ENCODE assay signal across 21 mouse cellular contexts in genomic region chr11:116504516-116504915, GRCm38 (mm10). TPM values are rescaled to one million over a fixed set of nuclear protein-coding genes. Genes with fewer than 3 reads are reported as not detected.
DNase-seq lines count a peak whose midpoint lies in the region; TF ChIP-seq lines count a peak whose summit lies in the region.
"Had no signal": no experiment of that assay in that cellular context is flagged by ENCODE, and none has a peak within 500 bp of the region (broad histone marks: within the 10 kb centered on the region; RNA-seq: fewer than 3 reads in every experiment).

No protein-coding gene starts in this region.

- WGBS in heart, adult 2 months, result 54% methylated on average over 17 of the region's 17 CpGs

- TF ChIP-seq CTCF in heart, adult 2 months (IDR thresholded peaks at IDR 0.05), result no peak
- TF ChIP-seq CTCF in ES-Bruce4 (IDR thresholded peaks at IDR 0.05; ENCODE audit: low read depth, low read length), result no peak

- H3K9ac ChIP-seq in heart, adult 2 months (ENCODE audit: low read depth, low read length), result no peak overlapping the region
- peak overlapping the region; percentile 6; the same call in 1 of the 2 replicates for H3K9ac ChIP-seq in ES-Bruce4 (ENCODE audit: low read depth, poor library complexity, severe bottlenecking)
- H3K9ac ChIP-seq: embryonic facial prominence, embryonic 12.5 days; limb, embryonic 12.5 days; lung, embryonic 15.5 days had no signal

- no peak overlapping the region for H3K27ac ChIP-seq in heart, adult 2 months
- H3K27ac ChIP-seq in ES-Bruce4 (ENCODE audit: insufficient read depth, low read length), result no peak overlapping the region
- H3K27ac ChIP-seq: embryonic facial prominence, embryonic 12.5 days; limb, embryonic 12.5 days; lung, embryonic 15.5 days had no signal

- H3K4me3 ChIP-seq in heart, adult 2 months, result no peak overlapping the region
- H3K4me3 ChIP-seq in ES-Bruce4 (ENCODE audit: low read depth, low read length), result peak overlapping the region; percentile 46
- H3K4me3 ChIP-seq: embryonic facial prominence, embryonic 12.5 days; limb, embryonic 12.5 days; lung, embryonic 15.5 days had no signal

- H3K9me3 ChIP-seq in ES-Bruce4 (replicated peaks; ENCODE audit: control insufficient read depth, insufficient read depth, low read length, poor library complexity, severe bottlenecking), result no peaks in the 10 kb centered on the region
- H3K9me3 ChIP-seq: embryonic facial prominence, embryonic 12.5 days; limb, embryonic 12.5 days; lung, embryonic 15.5 days had no signal

- DNase-seq in heart, adult 2 months, result peak; percentile 30 to 48
- no peak for DNase-seq in heart, adult 8-10 months (ENCODE audit: low spot score)
- peak; percentile 61 for DNase-seq in ZHBTc4 (ENCODE audit: low read depth, low spot score)
- DNase-seq in lung, postnatal 10 days, result peak; percentile 31
- no peak for DNase-seq in right cerebral cortex, postnatal 25 days
- no peak for DNase-seq in ovary, postnatal 14 days (ENCODE audit: low spot score)
- DNase-seq: adrenal gland, postnatal 14 days; B cell, adult 2 months; cerebellum, adult 11-12 months; gastrocnemius, postnatal 10 days; kidney, adult 9 months; kidney, postnatal 36 days; layer of hippocampus, adult 9-11 months; thymus, postnatal 4 days had no signal

- no peaks in the 10 kb centered on the region for H3K27me3 ChIP-seq in heart, adult 2 months (ENCODE audit: control insufficient read depth, insufficient read depth, low read length)
- no peaks in the 10 kb centered on the region for H3K27me3 ChIP-seq in ES-Bruce4 (ENCODE audit: control insufficient read depth, insufficient read depth, low read length, poor library complexity, severe bottlenecking)
- H3K27me3 ChIP-seq: embryonic facial prominence, embryonic 12.5 days; limb, embryonic 12.5 days; lung, embryonic 15.5 days had no signal

- TF ChIP-seq EP300 in heart, adult 2 months (IDR thresholded peaks at IDR 0.05; ENCODE audit: insufficient read depth, low read depth, low read length), result peak; percentile 62; the same call in 1 of the 2 replicates
- no peak for TF ChIP-seq EP300 in ES-Bruce4 (IDR thresholded peaks at IDR 0.05; ENCODE audit: insufficient read depth, low read depth, low read length)

- TF ChIP-seq POLR2A in heart, adult 2 months (IDR thresholded peaks at IDR 0.05; ENCODE audit: insufficient read depth, low read depth, low read length), result no peak
- no peak for TF ChIP-seq POLR2A in ES-Bruce4 (IDR thresholded peaks at IDR 0.05; ENCODE audit: insufficient read depth, low read length)

- H3K79me2 ChIP-seq in heart, adult 2 months (replicated peaks; ENCODE audit: control insufficient read depth, insufficient read depth, low read length), result no peaks in the 10 kb centered on the region

- intact Hi-C loops in heart, adult 2 months (cut with DNase I), result no loop called here

- H3K4me1 ChIP-seq in heart, adult 2 months (ENCODE audit: control insufficient read depth, insufficient read depth, low read length), result peaks cover 2% of the 10 kb centered on the region; the same call in 1 of the 2 replicates
- no peaks in the 10 kb centered on the region for H3K4me1 ChIP-seq in ES-Bruce4 (ENCODE audit: control insufficient read depth, insufficient read depth, low read length)
- H3K4me1 ChIP-seq: embryonic facial prominence, embryonic 12.5 days had no signal

- H3K36me3 ChIP-seq in heart, adult 2 months (ENCODE audit: control insufficient read depth, insufficient read depth, low read length), result no peaks in the 10 kb centered on the region
- no peaks in the 10 kb centered on the region for H3K36me3 ChIP-seq in ES-Bruce4 (ENCODE audit: control insufficient read depth, insufficient read depth, low read length, poor library complexity, severe bottlenecking)
- H3K36me3 ChIP-seq: embryonic facial prominence, embryonic 12.5 days; limb, embryonic 12.5 days; lung, embryonic 15.5 days had no signal

RNA-seq across cellular contexts. Expression of gene Prpsap1, which starts 10.5 kb away (rescaled TPM):
- 10 to 100 TPM; 28.9 to 30.0 TPM for total RNA-seq in heart, adult 2 months (2021)
- polyA plus RNA-seq in heart, adult 2 months (2012; rRNA removed), result 37.3 and 39.1 TPM in 2 replicates
- 10 to 100 TPM; 24.5 to 29.9 (median 26.0) TPM for total RNA-seq in heart, adult 8-10 months (2022)
- 116 and 120 TPM in 2 replicates for polyA plus RNA-seq in ES-Bruce4 (2011; ENCODE audit: insufficient read depth, insufficient read length, low read depth, missing spikeins)

RNA-seq across cellular contexts. Expression of gene Sphk1, which starts 26.2 kb away (rescaled TPM):
- 1 to 10 TPM in 1 of 2 experiments, under 1 TPM in 1; 0.98 to 1.1 TPM for total RNA-seq in heart, adult 2 months (2021)
- polyA plus RNA-seq in heart, adult 2 months (2012; rRNA removed), result 3.2 and 3.3 TPM in 2 replicates
- total RNA-seq in heart, adult 8-10 months (2022), result 1 to 10 TPM in 1 of 4 experiments, under 1 TPM in 3; 0.57 to 1.3 (median 0.98) TPM
- 0.64 and 0.88 TPM in 2 replicates for polyA plus RNA-seq in ES-Bruce4 (2011; ENCODE audit: insufficient read depth, insufficient read length, low read depth, missing spikeins)
- total RNA-seq: monocyte, adult 5-6 weeks had no signal

RNA-seq across cellular contexts. Expression of gene Qrich2, which starts 38.5 kb away (rescaled TPM):
- not detected for total RNA-seq in heart, adult 2 months (2021)
- 0.18 and 0.23 TPM in 2 replicates for polyA plus RNA-seq in heart, adult 2 months (2012; rRNA removed)
- total RNA-seq in heart, adult 8-10 months (2022), result under 1 TPM in 1 of 4 experiments, not detected in 3; 0.03 TPM
- polyA plus RNA-seq in ES-Bruce4 (2011; ENCODE audit: insufficient read depth, insufficient read length, low read depth, missing spikeins), result 0.58 and 1.3 TPM in 2 replicates
- total RNA-seq: adrenal gland, postnatal 14 days; gastrocnemius, postnatal 10 days had no signal
- polyA plus RNA-seq: heart, embryonic 14.5 days; lung, embryonic 15.5 days; neural tube, embryonic 14.5 days had no signal

Comparison
In these comparisons a context has a peak if more than half of its experiments do, and no peak if none do; other contexts are left out.
1. DNase-seq: peak in heart, adult 2 months (2 of 2), ZHBTc4 (single experiment) and lung, postnatal 10 days (single experiment); none in heart, adult 8-10 months (single experiment), right cerebral cortex, postnatal 25 days (single experiment) and ovary, postnatal 14 days (single experiment).